Mouse (Mus musculus) MEL (cell line): ENCODE results near the gene Stk35. TPM values are rescaled to one million over a fixed set of nuclear protein-coding genes. Genes with fewer than 3 reads are reported as not detected.

Experiments
- DNase-seq: peaks from one replicate; pipeline ENCODE4 v3.0.0; 2011; ENCODE audit warnings: low read depth, low spot score
- H3K27ac ChIP-seq: 2 replicates; pipeline ENCODE4 v1.5.1; 2012; ENCODE audit warnings: low read depth, mild to moderate bottlenecking, control low read depth, low read length, moderate library complexity; ENCODE audit not compliant: control insufficient read depth
- H3K27me3 ChIP-seq, 2 experiments: fragments of 150-350 bp in 1 of 2; sonication (generic) in 1 of 2; 2 replicates each; pipeline ENCODE4 v1.6.1; 2012; ENCODE audit warnings: low read length in 2 of 2, mild to moderate bottlenecking in 2 of 2, improper control_type of control experiment in 1 of 2, moderate library complexity in 1 of 2; ENCODE audit not compliant: insufficient read depth in 2 of 2, control insufficient read depth in 1 of 2
- H3K36me3 ChIP-seq, 2 experiments: 2 replicates each; pipeline ENCODE4 v1.6.1; 2012 to 2014; ENCODE audit warnings: low read length in 2 of 2, improper control_type of control experiment in 1 of 2, inconsistent platforms in 1 of 2, mild to moderate bottlenecking in 1 of 2; ENCODE audit not compliant: insufficient read depth in 2 of 2, control insufficient read depth in 1 of 2
- H3K4me1 ChIP-seq, 2 experiments: fragments of 150-350 bp in 1 of 2; sonication (generic) in 1 of 2; 2 replicates each; pipeline ENCODE4 v1.6.1; 2012; ENCODE audit warnings: low read length in 2 of 2, improper control_type of control experiment in 1 of 2, mild to moderate bottlenecking in 1 of 2; ENCODE audit not compliant: insufficient read depth in 2 of 2, control insufficient read depth in 1 of 2
- H3K4me3 ChIP-seq, 2 experiments: fragments of 150-350 bp in 1 of 2; sonication (generic) in 1 of 2; 2 replicates each; pipeline ENCODE4 v1.5.1; 2012; ENCODE audit warnings: low read depth in 2 of 2, low read length in 2 of 2, mild to moderate bottlenecking in 2 of 2, moderate library complexity in 2 of 2, control low read depth in 1 of 2, improper control_type of control experiment in 1 of 2; ENCODE audit not compliant: control insufficient read depth in 1 of 2, insufficient read depth in 1 of 2
- H3K79me2 ChIP-seq: 2 replicates; pipeline ENCODE4 v1.6.1; 2012; ENCODE audit warnings: mild to moderate bottlenecking, low read length, moderate library complexity; ENCODE audit not compliant: control insufficient read depth, poor library complexity, insufficient read depth
- H3K9ac ChIP-seq: 2 replicates; pipeline ENCODE4 v1.6.1; 2012; ENCODE audit warnings: low read depth, mild to moderate bottlenecking, control low read depth, low read length, moderate library complexity; ENCODE audit not compliant: control insufficient read depth, poor library complexity, severe bottlenecking
- H3K9me3 ChIP-seq: fragments of 150-350 bp; sonication (generic); replicated peaks from 2 replicates; pipeline ENCODE4 v1.6.1; 2012; ENCODE audit warnings: mild to moderate bottlenecking, low read length, improper control_type of control experiment, moderate library complexity; ENCODE audit not compliant: insufficient read depth
- E2F4 ChIP-seq: IDR thresholded peaks from 2 replicates; pipeline ENCODE4 v1.6.1; 2011; ENCODE audit warnings: low read depth, low read length, improper control_type of control experiment, borderline replicate concordance
- EP300 ChIP-seq, 2 experiments: IDR thresholded peaks; 2 replicates each; pipeline ENCODE4 v1.6.1; 2011; ENCODE audit warnings: improper control_type of control experiment in 2 of 2, low read length in 2 of 2, low read depth in 1 of 2, mild to moderate bottlenecking in 1 of 2
- ETS1 ChIP-seq: IDR thresholded peaks from 2 replicates; pipeline ENCODE4 v1.6.1; 2012; ENCODE audit warnings: low read depth, mild to moderate bottlenecking, inconsistent platforms, low read length, improper control_type of control experiment, moderate library complexity
- GATA1 ChIP-seq: IDR thresholded peaks from 2 replicates; pipeline ENCODE4 v1.6.1; 2011; ENCODE audit warnings: low read depth, low read length, improper control_type of control experiment
- HCFC1 ChIP-seq: IDR thresholded peaks from 2 replicates; pipeline ENCODE4 v1.6.1; 2012; ENCODE audit warnings: low read depth, mild to moderate bottlenecking, inconsistent platforms, low read length, improper control_type of control experiment, moderate library complexity
- JUND ChIP-seq: IDR thresholded peaks from 2 replicates; pipeline ENCODE4 v1.6.1; 2011; ENCODE audit warnings: low read depth, mild to moderate bottlenecking, improper control_type of control experiment, low read length
- MAFK ChIP-seq: IDR thresholded peaks from 2 replicates; pipeline ENCODE4 v1.6.1; 2011; ENCODE audit warnings: low read depth, mild to moderate bottlenecking, low read length, improper control_type of control experiment, borderline replicate concordance
- MAX ChIP-seq: IDR thresholded peaks from 2 replicates; pipeline ENCODE4 v1.6.1; 2011; ENCODE audit warnings: low read length, improper control_type of control experiment
- MXI1 ChIP-seq: IDR thresholded peaks from 2 replicates; pipeline ENCODE4 v1.6.1; 2011; ENCODE audit warnings: mild to moderate bottlenecking, low read depth, low read length, improper control_type of control experiment
- MYB ChIP-seq: IDR thresholded peaks from 2 replicates; pipeline ENCODE4 v1.6.1; 2011; ENCODE audit warnings: mild to moderate bottlenecking, low read depth, low read length, improper control_type of control experiment
- MYC ChIP-seq: IDR thresholded peaks from 2 replicates; pipeline ENCODE4 v1.6.1; 2011; ENCODE audit warnings: low read depth, mild to moderate bottlenecking, low read length, improper control_type of control experiment, moderate library complexity
- NELFE ChIP-seq: IDR thresholded peaks from 2 replicates; pipeline ENCODE4 v1.6.1; 2011; ENCODE audit warnings: low read depth, low read length, improper control_type of control experiment
- RAD21 ChIP-seq: IDR thresholded peaks from 2 replicates; pipeline ENCODE4 v1.6.1; 2011; ENCODE audit warnings: mild to moderate bottlenecking, low read depth, low read length, improper control_type of control experiment
- SIN3A ChIP-seq: IDR thresholded peaks from 2 replicates; pipeline ENCODE4 v1.6.1; 2012; ENCODE audit warnings: low read length, improper control_type of control experiment, inconsistent platforms
- TBP ChIP-seq: IDR thresholded peaks from 2 replicates; pipeline ENCODE4 v1.8.0; 2011; ENCODE audit warnings: low read depth, low read length, improper control_type of control experiment
- UBTF ChIP-seq: IDR thresholded peaks from 2 replicates; pipeline ENCODE4 v1.6.1; 2012; ENCODE audit warnings: low read depth, mild to moderate bottlenecking, inconsistent platforms, low read length, improper control_type of control experiment, moderate library complexity, borderline replicate concordance; ENCODE audit not compliant: insufficient read depth
- USF1 ChIP-seq: IDR thresholded peaks from 2 replicates; pipeline ENCODE4 v1.6.1; 2014; ENCODE audit warnings: low read depth, mild to moderate bottlenecking, inconsistent platforms, low read length, improper control_type of control experiment, moderate library complexity
- polyA plus RNA-seq, 2 experiments: library from polyadenylated mRNA; stranded (reverse) in 1 of 2; unstranded in 1 of 2; fragments of >175 nt in 1 of 2; fragments of >200 nt in 1 of 2; gene quantifications; 2 replicates each; pipeline versions ENCODE4 v1.2.1 to v1.2.4; 2012; ENCODE audit warnings: low replicate concordance in 2 of 2, low read depth in 1 of 2; ENCODE audit not compliant: insufficient read length in 2 of 2, insufficient read depth in 1 of 2, missing spikeins in 1 of 2
- total RNA-seq: library from RNA; depleted of rRNA; stranded (reverse); fragments of 300-350 nt; gene quantifications from 2 replicates; pipeline ENCODE4 v1.2.3, GENCODE M21; 2012

Gene Stk35
- total and polyA plus RNA-seq, 3 experiments = 7.6 to 28.6 (median 26.6) TPM

GRCm38 (mm10) chr2:129810563-129810962, 10.2 kb downstream of the Stk35 start:
- no peaks in the 10 kb centered on the region; a peak in 1 of 4 replicates for H3K4me1 ChIP-seq
- H3K36me3 ChIP-seq = peaks cover 13 to 16% of the 10 kb centered on the region in 2 experiments
- DNase-seq = no peak
- no peaks in the 10 kb centered on the region for H3K9me3 ChIP-seq
- H3K27ac ChIP-seq = no peak overlapping the region
- H3K79me2 ChIP-seq = peaks cover 18% of the 10 kb centered on the region
- no peak overlapping the region for H3K4me3 ChIP-seq
- no peaks in the 10 kb centered on the region for H3K27me3 ChIP-seq
- TF ChIP-seq ETS1 (no peak), EP300 (IDR thresholded peaks at IDR 0.05; ENCODE audit: low read depth in 1 of 2, low read length in 2 of 2) (no peak), E2F4 (no peak), SIN3A (no peak)
- H3K9ac ChIP-seq = no peak overlapping the region

GRCm38 (mm10) chr2:129814033-129814432, 13.7 kb downstream of the Stk35 start:
- H3K79me2 ChIP-seq = peaks cover 21% of the 10 kb centered on the region
- H3K4me3 ChIP-seq = no peak overlapping the region
- H3K27me3 ChIP-seq = no peaks in the 10 kb centered on the region
- H3K36me3 ChIP-seq = peaks cover 10 to 17% of the 10 kb centered on the region in 2 experiments
- no peak overlapping the region for H3K9ac ChIP-seq
- H3K9me3 ChIP-seq = no peaks in the 10 kb centered on the region
- no peaks in the 10 kb centered on the region; a peak in 1 of 4 replicates for H3K4me1 ChIP-seq
- no peak overlapping the region for H3K27ac ChIP-seq
- no peak for DNase-seq
- TF ChIP-seq MAX (no peak), RAD21 (no peak), TBP (no peak), HCFC1 (no peak), MYC (no peak), USF1 (no peak), MAFK (no peak), MXI1 (no peak), MYB (no peak), UBTF (no peak), ETS1 (no peak)

- no peak overlapping the region for H3K27ac ChIP-seq
- H3K4me3 ChIP-seq = no peak overlapping the region
- peaks cover 10 to 13% of the 10 kb centered on the region in 2 experiments for H3K36me3 ChIP-seq
- peaks cover 26% of the 10 kb centered on the region for H3K79me2 ChIP-seq
- no peak for DNase-seq
- no peaks in the 10 kb centered on the region for H3K9me3 ChIP-seq
- no peak overlapping the region for H3K9ac ChIP-seq
- TF ChIP-seq NELFE = no peak
- no peak for TF ChIP-seq GATA1
- TF ChIP-seq JUND = no peak
- H3K4me1 ChIP-seq = no peaks in the 10 kb centered on the region; a peak in 1 of 4 replicates
- no peaks in the 10 kb centered on the region for H3K27me3 ChIP-seq
Measured at GRCm38 (mm10) chr2:129815076-129815475, 14.8 kb downstream of the Stk35 start.
